Mouse (Mus musculus): ENCODE measurements at regions not wholly inside any gene's neighbourhood (a gene's known extent, or its start where the extent isn't known, plus 50 kb on each side); places are given as distances from the start of the nearest gene placed in this dataset.

DNA sequence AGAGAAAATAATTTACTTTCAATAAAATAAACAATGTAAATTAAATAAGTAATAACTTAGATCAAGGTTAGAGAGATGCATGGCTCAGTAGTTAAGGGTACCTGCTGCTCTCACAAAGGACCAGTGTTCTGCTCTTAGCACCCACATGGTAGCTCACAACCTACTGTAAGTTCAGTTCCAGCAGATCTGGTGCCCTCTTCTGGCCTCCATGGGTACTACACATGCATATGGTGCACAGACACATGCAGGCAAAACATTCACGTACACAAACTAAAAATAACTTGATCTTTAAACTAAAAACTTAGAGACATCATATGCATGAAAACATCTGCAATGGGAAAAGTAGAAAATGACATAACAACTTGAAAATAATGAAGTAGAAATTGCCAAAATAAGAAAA lies 184.2 kb upstream of the Ank start:
- no peak for DNase-seq (ENCODE audit: low read depth in 3 of 3, low spot score in 3 of 3)
- ATAC-seq (ENCODE audit: insufficient read depth) = no peak
- Histone ChIP-seq H3K9ac (replicated peaks) (no peak overlapping the region), H3K27ac (no peak overlapping the region), H3K36me3 (replicated peaks; ENCODE audit: control insufficient read depth, insufficient read depth, low read depth) (no peaks in the 10 kb centered on the region), H3K9me3 (ENCODE audit: control insufficient read depth, low read length) (no peaks in the 10 kb centered on the region; the same call in 1 of the 2 replicates), H3K4me2 (ENCODE audit: low read depth) (no peak overlapping the region), H3K27me3 (ENCODE audit: control insufficient read depth, insufficient read depth, low read length) (no peaks in the 10 kb centered on the region), H3K4me3 (ENCODE audit: insufficient read depth in 1 of 2, low read depth in 2 of 2, low read length in 2 of 2) (no peak overlapping the region), H3K4me1 (replicated peaks; ENCODE audit: control insufficient read depth in 2 of 2, insufficient read depth in 2 of 2, low read length in 1 of 2) (no peaks in the 10 kb centered on the region)
- TF ChIP-seq EP300 (IDR thresholded peaks at IDR 0.05; ENCODE audit: low read depth) = no peak
- TF ChIP-seq CTCF (IDR thresholded peaks at IDR 0.05; ENCODE audit: low read depth) = peak; percentile 62
- 65% methylated on average over 1 of the region's 1 CpGs for WGBS (ENCODE audit: insufficient replicate concordance)

GRCm38 (mm10) chr15:27303856-27304255 lies 162.6 kb upstream of the Ank start:
- 56% methylated on average over 4 of the region's 4 CpGs for WGBS (ENCODE audit: insufficient replicate concordance)
- Histone ChIP-seq H3K4me2 (ENCODE audit: low read depth) (no peak overlapping the region), H3K36me3 (replicated peaks; ENCODE audit: control insufficient read depth, insufficient read depth, low read depth) (no peaks in the 10 kb centered on the region), H3K27me3 (ENCODE audit: control insufficient read depth, insufficient read depth, low read length) (no peaks in the 10 kb centered on the region), H3K9ac (replicated peaks) (no peak overlapping the region), H3K9me3 (ENCODE audit: control insufficient read depth, low read length) (no peaks in the 10 kb centered on the region), H3K27ac (no peak overlapping the region), H3K4me1 (replicated peaks; ENCODE audit: control insufficient read depth in 2 of 2, insufficient read depth in 2 of 2, low read length in 1 of 2) (no peaks in the 10 kb centered on the region), H3K4me3 (ENCODE audit: insufficient read depth in 1 of 2, low read depth in 2 of 2, low read length in 2 of 2) (no peak overlapping the region)
- TF ChIP-seq CTCF (IDR thresholded peaks at IDR 0.05; ENCODE audit: low read depth) (no peak), EP300 (IDR thresholded peaks at IDR 0.05; ENCODE audit: low read depth) (no peak)
- no peak for ATAC-seq (ENCODE audit: insufficient read depth)
- no peak for DNase-seq (ENCODE audit: low read depth in 3 of 3, low spot score in 3 of 3)

- TF ChIP-seq EP300 (IDR thresholded peaks at IDR 0.05; ENCODE audit: low read depth) (no peak), CTCF (IDR thresholded peaks at IDR 0.05; ENCODE audit: low read depth) (no peak)
- 53% methylated on average over 7 of the region's 7 CpGs for WGBS (ENCODE audit: insufficient replicate concordance)
- Histone ChIP-seq H3K4me1 (replicated peaks; ENCODE audit: control insufficient read depth in 2 of 2, insufficient read depth in 2 of 2, low read length in 1 of 2) (no peaks in the 10 kb centered on the region), H3K9me3 (ENCODE audit: control insufficient read depth, low read length) (no peaks in the 10 kb centered on the region), H3K9ac (replicated peaks) (no peak overlapping the region), H3K27ac (no peak overlapping the region), H3K4me2 (ENCODE audit: low read depth) (no peak overlapping the region), H3K36me3 (replicated peaks; ENCODE audit: control insufficient read depth, insufficient read depth, low read depth) (no peaks in the 10 kb centered on the region), H3K27me3 (ENCODE audit: control insufficient read depth, insufficient read depth, low read length) (no peaks in the 10 kb centered on the region), H3K4me3 (ENCODE audit: insufficient read depth in 1 of 2, low read depth in 2 of 2, low read length in 2 of 2) (no peak overlapping the region)
- no peak for ATAC-seq (ENCODE audit: insufficient read depth)
- no peak for DNase-seq (ENCODE audit: low read depth in 3 of 3, low spot score in 3 of 3)
Measured at GRCm38 (mm10) chr15:27304256-27304655, 162.2 kb upstream of the Ank start.

DNA sequence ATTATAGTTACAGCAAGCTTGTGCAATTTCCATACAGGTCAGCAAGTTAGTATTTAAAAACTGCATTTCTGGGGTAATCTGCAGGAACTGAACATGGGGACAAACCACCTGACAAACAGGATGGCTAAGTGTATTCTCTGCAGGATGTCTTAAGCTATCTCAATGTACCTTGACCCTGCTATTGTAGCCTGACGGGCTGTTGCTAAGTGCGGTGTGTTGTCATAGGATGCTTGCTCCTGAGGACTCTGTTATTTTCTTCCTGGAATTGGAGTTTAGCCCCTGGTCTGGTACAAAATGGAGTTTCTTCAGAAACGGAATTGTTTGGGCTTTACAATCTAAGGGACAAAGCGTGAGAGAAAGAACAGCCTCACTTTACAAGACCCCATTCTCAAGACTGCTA lies 161.4 kb upstream of the Ank start:
- DNase-seq (ENCODE audit: low read depth in 3 of 3, low spot score in 3 of 3) (no peak), ATAC-seq (ENCODE audit: insufficient read depth) (no peak)
- no peak overlapping the region for H3K4me2 ChIP-seq (ENCODE audit: low read depth)
- no peaks in the 10 kb centered on the region for H3K4me1 ChIP-seq (replicated peaks; ENCODE audit: control insufficient read depth in 2 of 2, insufficient read depth in 2 of 2, low read length in 1 of 2)
- H3K27me3 ChIP-seq (ENCODE audit: control insufficient read depth, insufficient read depth, low read length) = no peaks in the 10 kb centered on the region
- no peak overlapping the region for H3K9ac ChIP-seq (replicated peaks)
- TF ChIP-seq CTCF (IDR thresholded peaks at IDR 0.05; ENCODE audit: low read depth) (no peak), EP300 (IDR thresholded peaks at IDR 0.05; ENCODE audit: low read depth) (no peak)
- WGBS (ENCODE audit: insufficient replicate concordance) = 79% methylated on average over 4 of the region's 4 CpGs
- no peaks in the 10 kb centered on the region for H3K9me3 ChIP-seq (ENCODE audit: control insufficient read depth, low read length)
- H3K4me3 ChIP-seq (ENCODE audit: insufficient read depth in 1 of 2, low read depth in 2 of 2, low read length in 2 of 2) = no peak overlapping the region
- no peaks in the 10 kb centered on the region for H3K36me3 ChIP-seq (replicated peaks; ENCODE audit: control insufficient read depth, insufficient read depth, low read depth)
- no peak overlapping the region for H3K27ac ChIP-seq

GRCm38 (mm10) chr15:27308639-27309038 lies 157.8 kb upstream of the Ank start:
- DNase-seq (ENCODE audit: low read depth in 3 of 3, low spot score in 3 of 3) (no peak), ATAC-seq (ENCODE audit: insufficient read depth) (no peak)
- TF ChIP-seq CTCF (IDR thresholded peaks at IDR 0.05; ENCODE audit: low read depth) = no peak
- TF ChIP-seq EP300 (IDR thresholded peaks at IDR 0.05; ENCODE audit: low read depth) = no peak
- H3K36me3 ChIP-seq (replicated peaks; ENCODE audit: control insufficient read depth, insufficient read depth, low read depth) = no peaks in the 10 kb centered on the region
- no peak overlapping the region for H3K4me2 ChIP-seq (ENCODE audit: low read depth)
- no peaks in the 10 kb centered on the region for H3K27me3 ChIP-seq (ENCODE audit: control insufficient read depth, insufficient read depth, low read length)
- no peak overlapping the region for H3K9ac ChIP-seq (replicated peaks)
- H3K27ac ChIP-seq = no peak overlapping the region
- no peaks in the 10 kb centered on the region for H3K4me1 ChIP-seq (replicated peaks; ENCODE audit: control insufficient read depth in 2 of 2, insufficient read depth in 2 of 2, low read length in 1 of 2)
- H3K9me3 ChIP-seq (ENCODE audit: control insufficient read depth, low read length) = no peaks in the 10 kb centered on the region
- H3K4me3 ChIP-seq (ENCODE audit: insufficient read depth in 1 of 2, low read depth in 2 of 2, low read length in 2 of 2) = no peak overlapping the region
- WGBS (ENCODE audit: insufficient replicate concordance) = 33% methylated on average over 4 of the region's 4 CpGs

Data from liver, embryonic 14.5 days (tissue).